Mouse (Mus musculus): Measurements from ENCODE around the gene Bglap2.
"Not testable (repeated sequence)": the region's sequence is repeated elsewhere in the genome, so short reads cannot be mapped to it uniquely, and the experiment has no call there.

The Bglap2 gene

GRCm38 (mm10) chr3:88378599-88378998, at the start of gene Bglap2:
Gene Bglap2, minus strand, starts transcription at chr3:88378699.
- DNase-seq (ENCODE audit: low spot score in 2 of 2) = not testable (repeated sequence)

GRCm38 (mm10) chr3:88427342-88427905, 48.9 kb upstream of the Bglap2 start:
- DNase-seq (ENCODE audit: low spot score in 2 of 2) = no peak

- no peak for DNase-seq (ENCODE audit: low spot score in 2 of 2)
Measured at GRCm38 (mm10) chr3:88425708-88426420, 47.4 kb upstream of the Bglap2 start.

GRCm38 (mm10) chr3:88425330-88425689, 46.8 kb upstream of the Bglap2 start:
- DNase-seq (ENCODE audit: low spot score in 2 of 2) = no peak

GRCm38 (mm10) chr3:88424605-88425329, 46.3 kb upstream of the Bglap2 start, which contains the start of gene Slc25a44:
Gene Slc25a44, minus strand, starts transcription at chr3:88425139.
- DNase-seq (ENCODE audit: low spot score in 2 of 2) = peak; percentile 95 to 96

GRCm38 (mm10) chr3:88422020-88422720, 43.7 kb upstream of the Bglap2 start:
- peak in 1 of 2 experiments; percentile 73 for DNase-seq (ENCODE audit: low spot score in 2 of 2)

GRCm38 (mm10) chr3:88420771-88421170, 42.3 kb upstream of the Bglap2 start:
- no peak for DNase-seq (ENCODE audit: low spot score in 2 of 2)

GRCm38 (mm10) chr3:88418016-88418415, 39.5 kb upstream of the Bglap2 start:
- no peak for DNase-seq (ENCODE audit: low spot score in 2 of 2)

GRCm38 (mm10) chr3:88415668-88416067, 37.2 kb upstream of the Bglap2 start:
- DNase-seq (ENCODE audit: low spot score in 2 of 2) = no peak

GRCm38 (mm10) chr3:88412636-88413035, 34.1 kb upstream of the Bglap2 start:
- DNase-seq (ENCODE audit: low spot score in 2 of 2) = no peak

GRCm38 (mm10) chr3:88411681-88412080, 33.2 kb upstream of the Bglap2 start:
- peak in 1 of 2 experiments; percentile 80 for DNase-seq (ENCODE audit: low spot score in 2 of 2)

GRCm38 (mm10) chr3:88410645-88411031, 32.1 kb upstream of the Bglap2 start:
- peak in 1 of 2 experiments; percentile 37 for DNase-seq (ENCODE audit: low spot score in 2 of 2)

- DNase-seq (ENCODE audit: low spot score in 2 of 2) = peak; percentile 93 to 95
Measured at GRCm38 (mm10) chr3:88409741-88410644, 31.5 kb upstream of the Bglap2 start, which contains the start of gene Pmf1. Gene Pmf1, minus strand, starts transcription at chr3:88410331.

- no peak for DNase-seq (ENCODE audit: low spot score in 2 of 2)
Measured at GRCm38 (mm10) chr3:88408953-88409352, 30.5 kb upstream of the Bglap2 start.

GRCm38 (mm10) chr3:88407529-88407928, 29.0 kb upstream of the Bglap2 start:
- DNase-seq (ENCODE audit: low spot score in 2 of 2) = no peak

- DNase-seq (ENCODE audit: low spot score in 2 of 2) = peak in 1 of 2 experiments; percentile 72
Measured at GRCm38 (mm10) chr3:88407090-88407489, 28.6 kb upstream of the Bglap2 start.

- DNase-seq (ENCODE audit: low spot score in 2 of 2) = no peak
Measured at GRCm38 (mm10) chr3:88403522-88404230, 25.2 kb upstream of the Bglap2 start.

GRCm38 (mm10) chr3:88398666-88399065, 20.2 kb upstream of the Bglap2 start:
- DNase-seq (ENCODE audit: low spot score in 2 of 2) = no peak

- no peak for DNase-seq (ENCODE audit: low spot score in 2 of 2)
Measured at GRCm38 (mm10) chr3:88395742-88396141, 17.2 kb upstream of the Bglap2 start.

- DNase-seq (ENCODE audit: low spot score in 2 of 2) = peak in 1 of 2 experiments; percentile 60
Measured at GRCm38 (mm10) chr3:88395288-88395687, 16.8 kb upstream of the Bglap2 start.
